Mouse (Mus musculus): ENCODE measurements around the gene Hspa14. TPM values are rescaled to one million over a fixed set of nuclear protein-coding genes. Genes with fewer than 3 reads are reported as not detected.

Hspa14 gene
- polyA plus RNA-seq, 1 experiment from 2014 or later = 89.1 TPM

DNA sequence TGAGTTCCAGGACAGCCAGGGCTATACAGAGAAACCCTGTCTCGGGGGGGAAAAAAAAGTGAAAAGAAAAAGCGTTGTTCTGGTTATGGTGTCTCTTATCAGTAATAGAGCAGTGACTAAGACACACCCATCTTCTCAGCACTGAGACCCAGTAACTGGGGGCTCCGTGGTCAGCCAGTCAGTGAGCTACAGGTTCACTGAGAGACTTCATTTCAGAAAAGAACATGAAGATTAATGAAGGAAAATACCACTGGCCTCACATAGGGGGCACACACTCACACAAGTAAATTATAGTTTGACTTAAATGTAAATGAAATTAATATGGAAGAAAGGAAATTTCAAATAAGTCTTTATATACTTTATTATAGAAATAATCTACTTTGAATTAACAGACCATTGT lies 32.4 kb downstream of the Hspa14 start:
- H3K36me3 ChIP-seq = no peaks in the 10 kb centered on the region
- H3K27me3 ChIP-seq = no peaks in the 10 kb centered on the region
- 89% methylated on average over 3 of the region's 3 CpGs for WGBS
- H3K9ac ChIP-seq = no peak overlapping the region
- H3K27ac ChIP-seq = no peak overlapping the region
- H3K9me3 ChIP-seq = no peaks in the 10 kb centered on the region
- H3K4me2 ChIP-seq = no peak overlapping the region
- no peak for ATAC-seq (ENCODE audit: insufficient number of reproducible peaks, low FRiP score, low TSS enrichment, low read depth)
- H3K4me1 ChIP-seq = peaks cover 4% of the 10 kb centered on the region; the same call in 1 of the 2 replicates
- no peak overlapping the region for H3K4me3 ChIP-seq

DNA sequence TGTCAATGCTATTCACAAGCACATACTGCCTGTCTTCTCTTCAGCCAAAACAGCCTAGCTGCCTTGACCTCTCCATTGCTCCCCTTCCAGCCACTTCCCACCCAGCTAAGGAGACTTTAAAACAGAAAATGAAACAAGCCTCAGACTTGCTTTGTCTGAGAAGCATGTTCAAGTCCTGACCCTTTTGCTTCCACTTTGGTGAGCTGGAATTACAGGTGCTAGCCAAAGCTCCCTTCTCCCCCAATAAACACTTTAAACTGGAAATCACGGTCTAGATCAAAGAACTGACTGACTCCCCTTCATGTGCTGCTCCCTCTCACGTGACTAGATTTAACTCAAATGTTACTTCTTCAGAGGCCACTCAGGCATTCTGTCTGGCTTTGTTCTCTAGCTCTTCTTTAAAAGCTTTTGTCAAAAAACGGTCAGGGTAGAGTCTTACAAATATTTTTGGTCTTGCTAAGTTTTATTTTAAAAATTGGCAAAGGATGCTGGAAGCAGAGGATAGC lies 36.8 kb downstream of the Hspa14 start:
- Histone ChIP-seq H3K9me3 (no peaks in the 10 kb centered on the region), H3K36me3 (no peaks in the 10 kb centered on the region), H3K27me3 (no peaks in the 10 kb centered on the region), H3K4me1 (peaks cover 11% of the 10 kb centered on the region), H3K27ac (no peak overlapping the region), H3K9ac (no peak overlapping the region), H3K4me2 (peak overlapping the region; percentile 53; the same call in 1 of the 2 replicates), H3K4me3 (peak overlapping the region; percentile 99)
- WGBS = 44% methylated on average over 3 of the region's 3 CpGs
- ATAC-seq (ENCODE audit: insufficient number of reproducible peaks, low FRiP score, low TSS enrichment, low read depth) = no peak

- under 1% methylated on average over 42 of the region's 42 CpGs for WGBS
- peak; percentile 98 for ATAC-seq (ENCODE audit: insufficient number of reproducible peaks, low FRiP score, low TSS enrichment, low read depth)
- no peaks in the 10 kb centered on the region for H3K27me3 ChIP-seq
Measured at GRCm38 (mm10) chr2:3474861-3475283, 37.7 kb downstream of the Hspa14 start, which contains the start of gene Suv39h2. Gene Suv39h2, minus strand, starts transcription at chr2:3475031.

GRCm38 (mm10) chr2:3474361-3474805 lies 38.2 kb downstream of the Hspa14 start:
- Histone ChIP-seq H3K9me3 (no peaks in the 10 kb centered on the region), H3K9ac (peak overlapping the region; percentile 73), H3K36me3 (0 out of 2 replicates have a peak, but pooled peaks cover 8% of the 10 kb centered on the region), H3K4me3 (peak overlapping the region; percentile 99), H3K27ac (peak overlapping the region; percentile 91), H3K4me2 (peak overlapping the region; percentile 74), H3K27me3 (no peaks in the 10 kb centered on the region), H3K4me1 (peaks cover 11% of the 10 kb centered on the region)
- ATAC-seq (ENCODE audit: insufficient number of reproducible peaks, low FRiP score, low TSS enrichment, low read depth) = peak; percentile 75
- 1% methylated on average over 45 of the region's 46 CpGs for WGBS

More at GRCm38 (mm10) chr2:3474861-3475283, 37.7 kb downstream of the Hspa14 start, which contains the start of gene Suv39h2:
- peaks cover 11% of the 10 kb centered on the region for H3K4me1 ChIP-seq
- peak within 1 kb of the TSS; percentile 73 for H3K9ac ChIP-seq
- no peaks in the 10 kb centered on the region for H3K9me3 ChIP-seq
- peak within 1 kb of the TSS; percentile 74 for H3K4me2 ChIP-seq
- H3K4me3 ChIP-seq = peak within 1 kb of the TSS; percentile 99
- peak within 1 kb of the TSS; percentile 91 for H3K27ac ChIP-seq
- 0 out of 2 replicates have a peak, but pooled peaks cover 7% of the 10 kb centered on the region for H3K36me3 ChIP-seq

- no peaks in the 10 kb centered on the region for H3K9me3 ChIP-seq
- peak overlapping the region; percentile 91 for H3K27ac ChIP-seq
- WGBS = under 1% methylated on average over 12 of the region's 12 CpGs
- peaks cover 11% of the 10 kb centered on the region for H3K4me1 ChIP-seq
- H3K36me3 ChIP-seq = 0 out of 2 replicates have a peak, but pooled peaks cover 8% of the 10 kb centered on the region
- peak overlapping the region; percentile 99 for H3K4me3 ChIP-seq
- no peaks in the 10 kb centered on the region for H3K27me3 ChIP-seq
- peak overlapping the region; percentile 73 for H3K9ac ChIP-seq
- peak overlapping the region; percentile 74 for H3K4me2 ChIP-seq
- no peak for ATAC-seq (ENCODE audit: insufficient number of reproducible peaks, low FRiP score, low TSS enrichment, low read depth)
Measured at GRCm38 (mm10) chr2:3473891-3474290, 38.7 kb downstream of the Hspa14 start.

DNA sequence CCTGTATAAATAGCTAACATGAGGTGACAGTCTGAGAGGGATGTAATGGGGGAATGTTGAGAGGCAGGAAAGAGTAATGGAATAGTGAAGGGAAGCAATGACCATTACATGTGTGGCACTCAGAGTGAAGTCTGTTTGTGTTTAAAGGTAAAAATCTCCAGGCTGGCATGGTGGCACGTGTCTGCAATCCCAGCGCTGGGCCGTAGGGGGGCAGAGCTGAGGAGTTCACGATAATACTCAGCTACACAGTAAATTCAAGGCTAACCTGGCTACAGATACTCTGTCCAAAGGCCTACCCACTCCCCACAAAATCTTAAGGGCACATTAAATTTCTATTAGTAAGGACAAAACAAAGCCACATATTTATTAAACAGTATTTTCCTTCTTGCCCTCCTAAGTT lies 56.0 kb downstream of the Hspa14 start:
- WGBS = 83% methylated on average over 4 of the region's 4 CpGs
- Histone ChIP-seq H3K4me3 (no peak overlapping the region), H3K9me3 (no peaks in the 10 kb centered on the region), H3K36me3 (peaks cover 34% of the 10 kb centered on the region), H3K27me3 (no peaks in the 10 kb centered on the region), H3K9ac (no peak overlapping the region), H3K27ac (no peak overlapping the region), H3K4me2 (no peak overlapping the region), H3K4me1 (no peaks in the 10 kb centered on the region)
- ATAC-seq (ENCODE audit: insufficient number of reproducible peaks, low FRiP score, low TSS enrichment, low read depth) = no peak

DNA sequence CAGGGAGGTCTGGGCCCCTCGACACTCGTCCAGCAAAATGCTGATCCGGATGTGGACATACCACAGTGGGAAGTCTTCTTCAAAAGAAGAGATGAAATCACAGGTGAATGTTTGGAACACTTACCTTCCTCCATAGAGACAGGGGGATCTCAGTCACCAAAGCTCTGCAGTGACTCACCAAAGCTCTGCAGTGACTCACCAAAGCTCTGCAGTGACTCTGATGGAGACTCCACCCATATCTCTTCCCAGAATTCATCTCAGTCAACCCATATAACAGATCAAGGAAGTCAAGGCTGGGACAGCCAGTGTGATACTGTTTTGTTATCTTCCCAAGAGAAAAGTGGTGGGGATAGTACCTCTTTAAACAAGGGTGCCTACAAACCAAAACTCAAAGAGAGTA lies 59.5 kb downstream of the Hspa14 start:
- ATAC-seq (ENCODE audit: insufficient number of reproducible peaks, low FRiP score, low TSS enrichment, low read depth) = no peak
- no peaks in the 10 kb centered on the region for H3K9me3 ChIP-seq
- peaks cover 20% of the 10 kb centered on the region for H3K36me3 ChIP-seq
- H3K27ac ChIP-seq = no peak overlapping the region
- 88% methylated on average over 3 of the region's 3 CpGs for WGBS
- H3K9ac ChIP-seq = no peak overlapping the region
- H3K27me3 ChIP-seq = no peaks in the 10 kb centered on the region
- H3K4me3 ChIP-seq = no peak overlapping the region
- H3K4me1 ChIP-seq = no peaks in the 10 kb centered on the region
- no peak overlapping the region for H3K4me2 ChIP-seq

GRCm38 (mm10) chr2:3449431-3449830 lies 63.2 kb downstream of the Hspa14 start:
- H3K9me3 ChIP-seq = no peaks in the 10 kb centered on the region
- ATAC-seq (ENCODE audit: insufficient number of reproducible peaks, low FRiP score, low TSS enrichment, low read depth) = no peak
- 64% methylated on average over 2 of the region's 2 CpGs for WGBS

GRCm38 (mm10) chr2:3445984-3446383 lies 66.6 kb downstream of the Hspa14 start:
- H3K9me3 ChIP-seq = no peaks in the 10 kb centered on the region
- H3K4me3 ChIP-seq = no peak overlapping the region
- H3K4me2 ChIP-seq = no peak overlapping the region
- H3K4me1 ChIP-seq = no peaks in the 10 kb centered on the region
- H3K36me3 ChIP-seq = no peaks in the 10 kb centered on the region
- ATAC-seq (ENCODE audit: insufficient number of reproducible peaks, low FRiP score, low TSS enrichment, low read depth) = no peak
- 70% methylated on average over 4 of the region's 4 CpGs for WGBS
- H3K27me3 ChIP-seq = no peaks in the 10 kb centered on the region
- no peak overlapping the region for H3K27ac ChIP-seq
- H3K9ac ChIP-seq = no peak overlapping the region

More at GRCm38 (mm10) chr2:3449431-3449830, 63.2 kb downstream of the Hspa14 start:
- Histone ChIP-seq H3K4me1 (no peaks in the 10 kb centered on the region), H3K27ac (no peak overlapping the region), H3K4me2 (no peak overlapping the region), H3K9ac (no peak overlapping the region), H3K4me3 (no peak overlapping the region), H3K27me3 (no peaks in the 10 kb centered on the region), H3K36me3 (peaks cover 16% of the 10 kb centered on the region)

DNA sequence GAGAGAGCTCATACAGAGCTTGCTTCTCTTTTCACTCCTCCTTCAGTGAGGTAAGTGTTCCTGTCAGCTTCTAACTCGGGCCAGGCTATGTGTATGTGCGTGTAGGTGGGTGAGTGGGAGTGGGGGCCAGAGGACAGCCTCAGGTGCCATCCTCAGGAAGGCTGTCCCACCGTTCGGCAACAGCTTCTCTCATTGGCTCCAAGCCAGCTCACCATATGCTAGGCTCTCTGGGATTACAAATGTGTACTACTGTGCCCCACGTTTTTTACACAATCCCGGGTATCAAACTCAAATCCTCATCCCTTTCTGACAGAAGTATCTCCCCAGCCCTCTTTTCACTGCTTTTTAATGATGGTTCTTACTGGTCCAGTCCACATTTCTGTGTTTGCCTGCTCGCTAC lies 68.4 kb downstream of the Hspa14 start:
- WGBS = 65% methylated on average over 7 of the region's 7 CpGs
- H3K4me2 ChIP-seq = no peak overlapping the region
- no peak overlapping the region for H3K4me3 ChIP-seq
- H3K27me3 ChIP-seq = no peaks in the 10 kb centered on the region
- no peaks in the 10 kb centered on the region for H3K9me3 ChIP-seq
- ATAC-seq (ENCODE audit: insufficient number of reproducible peaks, low FRiP score, low TSS enrichment, low read depth) = no peak
- H3K9ac ChIP-seq = no peak overlapping the region
- H3K27ac ChIP-seq = no peak overlapping the region
- no peaks in the 10 kb centered on the region for H3K4me1 ChIP-seq
- H3K36me3 ChIP-seq = 0 out of 2 replicates have a peak, but pooled peaks cover 2% of the 10 kb centered on the region
